Mouse (Mus musculus): ENCODE measurements around the gene Dao. TPM values are rescaled to one million over a fixed set of nuclear protein-coding genes. Genes with fewer than 3 reads are reported as not detected.

Gene Dao
- polyA plus RNA-seq, 1 experiment from 2014 or later, result not detected

DNA sequence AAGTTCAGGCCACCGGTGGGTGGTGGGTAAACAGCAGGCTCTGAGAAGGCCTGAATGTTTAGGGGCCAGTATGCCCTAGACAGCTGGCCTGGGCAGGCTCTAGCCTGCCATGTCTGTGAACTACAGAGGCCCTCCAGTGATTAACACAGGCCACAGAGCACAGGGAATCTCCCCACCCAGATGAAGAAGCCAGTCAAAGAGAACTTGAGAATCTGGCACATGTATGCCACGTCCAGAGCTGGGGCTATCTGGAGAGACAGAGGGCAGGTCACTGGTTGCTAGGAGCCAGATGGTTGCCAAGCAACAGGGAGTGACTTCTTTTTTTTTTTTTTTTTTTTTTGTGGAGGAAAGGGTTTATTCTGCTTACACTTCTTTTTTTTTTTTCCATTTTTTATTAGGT is 68.8 kb downstream of the Dao start:
- H3K4me1 ChIP-seq (ENCODE audit: control insufficient read depth, insufficient read depth, low read length), result no peaks in the 10 kb centered on the region
- no peak overlapping the region for H3K9ac ChIP-seq (ENCODE audit: low read length)
- DNase-seq (ENCODE audit: low spot score) (no peak), ATAC-seq (ENCODE audit: insufficient number of reproducible peaks, low FRiP score, low TSS enrichment, low read depth) (no peak)
- H3K9me3 ChIP-seq (ENCODE audit: control insufficient read depth, low read length), result no peaks in the 10 kb centered on the region
- H3K4me3 ChIP-seq (ENCODE audit: low read depth, low read length), result no peak overlapping the region
- no peaks in the 10 kb centered on the region for H3K36me3 ChIP-seq (ENCODE audit: control insufficient read depth, insufficient read depth, low read length)
- 47% methylated on average over 2 of the region's 2 CpGs for WGBS
- no peaks in the 10 kb centered on the region for H3K27me3 ChIP-seq (ENCODE audit: control insufficient read depth, insufficient read depth, low read length)
- no peak overlapping the region for H3K27ac ChIP-seq (replicated peaks; ENCODE audit: low read depth, low read length)
- no peak overlapping the region for H3K4me2 ChIP-seq (ENCODE audit: low read depth, severe bottlenecking)

Other genes starting within 250 kb of the Dao start
- gene Sart3, start 231.2 kb upstream of the Dao start, polyA plus RNA-seq (2014; fragmentation: Nextera tagmentation; extraction: Ambion mirVana), result 64.6 and 78.0 TPM in 2 replicates
- 106 and 112 TPM in 2 replicates for gene Iscu, start 231.0 kb upstream of the Dao start, polyA plus RNA-seq (2014; fragmentation: Nextera tagmentation; extraction: Ambion mirVana)
- gene Tmem119, start 203.2 kb upstream of the Dao start, polyA plus RNA-seq (2014; fragmentation: Nextera tagmentation; extraction: Ambion mirVana), result 112 and 131 TPM in 2 replicates
- gene Selplg, start 171.1 kb upstream of the Dao start, polyA plus RNA-seq (2014; fragmentation: Nextera tagmentation; extraction: Ambion mirVana), result 0.79 and 1.6 TPM in 2 replicates
- gene Coro1c, start 94.9 kb upstream of the Dao start, polyA plus RNA-seq (2014; fragmentation: Nextera tagmentation; extraction: Ambion mirVana), result 94.9 and 107 TPM in 2 replicates
- 27.3 and 28.1 TPM in 2 replicates for gene Ssh1, start 9.8 kb upstream of the Dao start, polyA plus RNA-seq (2014; fragmentation: Nextera tagmentation; extraction: Ambion mirVana)
- 11.7 and 13.3 TPM in 2 replicates for gene Usp30, start 61.8 kb downstream of the Dao start, polyA plus RNA-seq (2014; fragmentation: Nextera tagmentation; extraction: Ambion mirVana)
- gene Svop, start 87.9 kb downstream of the Dao start, polyA plus RNA-seq (2014; fragmentation: Nextera tagmentation; extraction: Ambion mirVana), result 0.24 TPM in 1 of 2 replicates, not detected in the other
- gene Alkbh2, start 124.5 kb downstream of the Dao start, polyA plus RNA-seq (2014; fragmentation: Nextera tagmentation; extraction: Ambion mirVana), result 13.4 and 14.6 TPM in 2 replicates
- 41.8 and 52.8 TPM in 2 replicates for gene Ung, start 126.7 kb downstream of the Dao start, polyA plus RNA-seq (2014; fragmentation: Nextera tagmentation; extraction: Ambion mirVana)
- gene Acacb, start 142.8 kb downstream of the Dao start, polyA plus RNA-seq (2014; fragmentation: Nextera tagmentation; extraction: Ambion mirVana), result 2.1 and 4.5 TPM in 2 replicates